Mouse (Mus musculus) kidney, embryonic 15.5 days (tissue): ENCODE results near the gene Brsk1. TPM values are rescaled to one million over a fixed set of nuclear protein-coding genes. Genes with fewer than 3 reads are reported as not detected.
A peak's percentile ranks its signal among the peaks of the same experiment; 100 is the strongest.

Experiments used
- ATAC-seq: fragments of 200-750 bp; cut with Nextera tagmentation; replicated peaks from 2 replicates; pipeline ENCODE4 v1.8.0; 2017; ENCODE audit warnings: moderate TSS enrichment; ENCODE audit not compliant: low FRiP score
- H3K27ac ChIP-seq: fragments of 300-500 bp; sonication (generic); 2 replicates; pipeline ENCODE4 v1.5.1; 2015; ENCODE audit warnings: mild to moderate bottlenecking, inconsistent platforms
- H3K27me3 ChIP-seq: fragments of 300-500 bp; sonication (generic); 2 replicates; pipeline ENCODE4 v1.6.1; 2015; ENCODE audit warnings: inconsistent platforms
- H3K36me3 ChIP-seq: fragments of 300-500 bp; sonication (generic); 2 replicates; pipeline ENCODE4 v1.6.1; 2015; ENCODE audit warnings: inconsistent platforms
- H3K4me1 ChIP-seq: fragments of 300-500 bp; sonication (generic); 2 replicates; pipeline ENCODE4 v1.6.1; 2015; ENCODE audit warnings: inconsistent platforms
- H3K4me2 ChIP-seq: fragments of 300-500 bp; sonication (generic); 2 replicates; pipeline ENCODE4 v1.6.1; 2015; ENCODE audit warnings: moderate library complexity, mild to moderate bottlenecking, inconsistent platforms
- H3K4me3 ChIP-seq: fragments of 300-500 bp; sonication (generic); replicated peaks from 2 replicates; pipeline ENCODE4 v1.5.1; 2015; ENCODE audit warnings: mild to moderate bottlenecking, inconsistent platforms
- H3K9ac ChIP-seq: fragments of 300-500 bp; sonication (generic); 2 replicates; pipeline ENCODE4 v1.6.1; 2015; ENCODE audit warnings: mild to moderate bottlenecking, inconsistent platforms
- H3K9me3 ChIP-seq: fragments of 300-500 bp; sonication (generic); replicated peaks from 2 replicates; pipeline ENCODE4 v1.6.1; 2016; ENCODE audit warnings: inconsistent platforms
- WGBS: fragments of 180-500 bp; shearing (Covaris S2); methylation state at CpG from one replicate; pipeline ENCODE4 v1.1.7; 2015; ENCODE audit warnings: mixed read lengths; 5-methylcytosine and 5-hydroxymethylcytosine counted together
- polyA plus RNA-seq: library from polyadenylated mRNA; unstranded; fragments of >200 nt; fragmentation: Nextera tagmentation; extraction: Ambion mirVana; gene quantifications from 2 replicates; pipeline ENCODE4 v1.2.1, GENCODE M21; 2015

The Brsk1 gene
- polyA plus RNA-seq, 1 experiment from 2014 or later: 1.6 TPM

DNA sequence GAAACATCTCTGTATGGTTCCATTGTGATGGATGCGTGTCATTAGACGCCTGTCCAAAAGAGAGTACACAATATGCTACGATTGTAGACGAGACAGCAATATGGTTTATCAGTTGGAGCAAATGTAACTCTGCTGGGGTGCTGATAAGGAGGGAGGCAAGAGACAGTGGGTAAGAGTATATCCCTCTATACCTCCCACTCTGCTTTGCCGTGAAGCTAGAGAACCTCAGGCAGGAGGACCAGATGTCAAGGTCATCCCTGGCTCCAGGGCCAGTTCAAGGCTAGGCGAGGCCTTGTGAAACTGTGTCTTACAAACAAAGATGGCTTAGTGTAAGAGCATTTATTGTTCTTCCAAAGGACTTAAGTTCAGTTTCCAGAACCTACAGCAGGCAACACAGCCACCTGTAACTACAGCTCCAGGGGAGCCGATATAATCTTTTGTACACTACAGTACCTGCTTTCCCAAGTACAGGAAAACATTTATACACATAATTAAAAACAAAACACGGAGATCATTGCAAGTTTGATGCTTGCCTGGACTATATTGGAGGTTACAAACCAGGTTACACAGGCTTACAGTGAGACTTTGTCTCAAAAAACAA, 19.6 kb upstream of the Brsk1 start:
- H3K27me3 ChIP-seq: no peaks in the 10 kb centered on the region
- peaks cover 88% of the 10 kb centered on the region for H3K36me3 ChIP-seq
- H3K4me2 ChIP-seq: no peak overlapping the region
- 91% methylated on average over 8 of the region's 8 CpGs for WGBS
- H3K9ac ChIP-seq: no peak overlapping the region
- H3K27ac ChIP-seq: no peak overlapping the region
- peak; percentile 60; the same call in 1 of the 2 replicates for ATAC-seq
- H3K4me3 ChIP-seq: no peak overlapping the region
- no peaks in the 10 kb centered on the region for H3K4me1 ChIP-seq
- no peaks in the 10 kb centered on the region for H3K9me3 ChIP-seq

GRCm38 (mm10) chr7:4671956-4672355, 18.4 kb upstream of the Brsk1 start:
- no peaks in the 10 kb centered on the region for H3K4me1 ChIP-seq
- H3K9ac ChIP-seq: no peak overlapping the region
- peaks cover 85% of the 10 kb centered on the region for H3K36me3 ChIP-seq
- no peaks in the 10 kb centered on the region for H3K9me3 ChIP-seq
- 56% methylated on average over 4 of the region's 4 CpGs for WGBS
- H3K4me2 ChIP-seq: no peak overlapping the region
- ATAC-seq: peak; percentile 69; the same call in 1 of the 2 replicates
- no peak overlapping the region for H3K4me3 ChIP-seq
- peak overlapping the region; percentile 15; the same call in 1 of the 2 replicates for H3K27ac ChIP-seq
- no peaks in the 10 kb centered on the region for H3K27me3 ChIP-seq

- H3K9me3 ChIP-seq: no peaks in the 10 kb centered on the region
- no peak overlapping the region for H3K9ac ChIP-seq
- WGBS: 91% methylated on average over 12 of the region's 12 CpGs
- no peaks in the 10 kb centered on the region for H3K4me1 ChIP-seq
- no peak overlapping the region for H3K4me3 ChIP-seq
- H3K4me2 ChIP-seq: no peak overlapping the region
- H3K36me3 ChIP-seq: peaks cover 82% of the 10 kb centered on the region
- no peak overlapping the region for H3K27ac ChIP-seq
- ATAC-seq: no peak
- H3K27me3 ChIP-seq: no peaks in the 10 kb centered on the region
These were observed 16.2 kb upstream of the Brsk1 start for GRCm38 (mm10) chr7:4674114-4674731.

DNA sequence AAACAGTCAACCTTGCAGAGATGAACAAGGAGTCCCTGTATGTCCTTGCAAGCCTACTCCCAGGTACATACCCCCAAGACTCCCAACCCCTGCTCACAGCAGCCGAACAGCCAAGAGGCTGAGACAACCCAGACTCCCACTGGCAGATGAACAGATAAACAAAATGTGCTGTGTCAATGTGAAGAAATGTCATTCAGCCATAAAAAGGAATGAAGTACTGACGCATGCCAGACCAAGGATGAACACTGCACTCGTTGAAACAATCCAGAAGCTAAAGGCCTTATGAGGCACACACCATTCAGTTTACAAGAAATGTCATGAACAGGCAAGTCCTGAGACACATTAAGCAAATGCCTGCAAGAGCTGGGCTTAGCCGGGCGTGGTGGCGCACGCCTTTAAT, 15.2 kb upstream of the Brsk1 start:
- ATAC-seq: no peak
- H3K36me3 ChIP-seq: peaks cover 85% of the 10 kb centered on the region
- WGBS: 85% methylated on average over 7 of the region's 7 CpGs
- H3K9me3 ChIP-seq: no peaks in the 10 kb centered on the region
- H3K4me3 ChIP-seq: no peak overlapping the region
- no peaks in the 10 kb centered on the region for H3K27me3 ChIP-seq
- no peak overlapping the region for H3K4me2 ChIP-seq
- H3K4me1 ChIP-seq: no peaks in the 10 kb centered on the region
- H3K9ac ChIP-seq: no peak overlapping the region
- H3K27ac ChIP-seq: no peak overlapping the region

DNA sequence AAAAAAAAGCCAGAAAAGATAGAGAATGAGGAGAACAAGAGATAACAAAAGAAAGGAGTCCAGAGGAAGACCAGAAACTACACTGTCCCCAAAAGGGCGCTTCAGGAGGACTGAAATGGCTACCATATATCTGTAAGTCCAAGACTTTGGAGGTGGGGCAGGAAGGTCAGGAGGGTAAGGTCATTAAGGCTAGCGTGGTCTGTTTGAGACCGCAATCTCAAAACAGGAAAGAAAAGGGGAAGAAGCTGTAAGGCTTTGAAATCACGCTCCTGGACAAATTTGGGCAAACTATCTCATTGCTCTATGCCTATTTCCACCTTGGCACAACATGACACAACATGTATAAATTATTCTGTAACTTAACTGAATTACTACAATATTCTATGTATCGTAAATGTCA, 7.1 kb upstream of the Brsk1 start:
- ATAC-seq: no peak
- no peak overlapping the region for H3K27ac ChIP-seq
- WGBS: 81% methylated on average over 5 of the region's 5 CpGs

DNA sequence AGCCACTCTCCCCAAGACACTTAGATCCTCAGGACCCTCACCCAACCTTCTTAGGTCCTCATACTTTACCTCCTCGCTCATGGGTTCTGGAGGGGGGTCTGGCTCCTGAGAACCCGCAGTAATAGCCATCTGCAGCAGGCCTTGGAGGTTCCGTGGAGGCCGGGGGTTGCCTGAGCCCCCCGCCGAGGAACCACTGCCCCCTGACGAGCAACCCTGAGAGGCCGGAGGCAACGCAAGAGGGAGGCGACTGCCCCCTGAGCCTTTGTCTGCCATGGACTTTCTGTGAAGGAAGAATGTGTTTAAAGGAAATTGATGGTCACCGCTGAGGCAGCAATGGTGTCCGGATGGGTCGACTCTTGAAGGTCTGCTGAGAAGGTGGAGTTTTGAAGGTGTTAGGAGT, 6.2 kb upstream of the Brsk1 start:
- Histone ChIP-seq H3K9me3 (no peaks in the 10 kb centered on the region), H3K9ac (peak overlapping the region; percentile 59), H3K4me1 (peaks cover 12% of the 10 kb centered on the region), H3K27ac (peak overlapping the region; percentile 81), H3K27me3 (no peaks in the 10 kb centered on the region), H3K4me2 (peak overlapping the region; percentile 94), H3K36me3 (peaks cover 34% of the 10 kb centered on the region), H3K4me3 (peak overlapping the region; percentile 89)
- 2% methylated on average over 13 of the region's 13 CpGs for WGBS
- no peak for ATAC-seq

More for the DNA sequence above, 7.1 kb upstream of the Brsk1 start:
- Histone ChIP-seq H3K27me3 (no peaks in the 10 kb centered on the region), H3K9ac (no peak overlapping the region), H3K4me2 (no peak overlapping the region), H3K4me3 (no peak overlapping the region), H3K36me3 (peaks cover 39% of the 10 kb centered on the region), H3K4me1 (peaks cover 12% of the 10 kb centered on the region), H3K9me3 (no peaks in the 10 kb centered on the region)

- Histone ChIP-seq H3K4me2 (peak within 1 kb of the TSS; percentile 94), H3K27ac (peak within 1 kb of the TSS; percentile 81), H3K9me3 (no peaks in the 10 kb centered on the region), H3K4me3 (peak within 1 kb of the TSS; percentile 89), H3K9ac (peak within 1 kb of the TSS; percentile 59), H3K27me3 (no peaks in the 10 kb centered on the region), H3K36me3 (peaks cover 28% of the 10 kb centered on the region), H3K4me1 (peaks cover 12% of the 10 kb centered on the region)
- under 1% methylated on average over 32 of the region's 32 CpGs for WGBS
- peak; percentile 98 for ATAC-seq
These were observed 5.6 kb upstream of the Brsk1 start, which contains the start of gene Hspbp1 for GRCm38 (mm10) chr7:4684632-4685417. Gene Hspbp1, minus strand, starts transcription at chr7:4685068.

- Histone ChIP-seq H3K9me3 (no peaks in the 10 kb centered on the region), H3K36me3 (peaks cover 31% of the 10 kb centered on the region), H3K27ac (peak overlapping the region; percentile 83), H3K9ac (peak overlapping the region; percentile 98), H3K4me1 (peaks cover 15% of the 10 kb centered on the region), H3K27me3 (no peaks in the 10 kb centered on the region), H3K4me2 (peak overlapping the region; percentile 94), H3K4me3 (peak overlapping the region; percentile 78)
- ATAC-seq: peak; percentile 76
- WGBS: 5% methylated on average over 18 of the region's 35 CpGs
These were observed 698 bp downstream of the Brsk1 start for GRCm38 (mm10) chr7:4690951-4691653.

GRCm38 (mm10) chr7:4693004-4693403, 2.6 kb downstream of the Brsk1 start:
- WGBS: 85% methylated on average over 6 of the region's 6 CpGs
- no peak overlapping the region for H3K27ac ChIP-seq
- H3K4me3 ChIP-seq: no peak overlapping the region
- no peak overlapping the region for H3K9ac ChIP-seq
- peaks cover 48% of the 10 kb centered on the region for H3K36me3 ChIP-seq
- peaks cover 15% of the 10 kb centered on the region for H3K4me1 ChIP-seq
- no peak for ATAC-seq
- no peaks in the 10 kb centered on the region for H3K27me3 ChIP-seq
- H3K9me3 ChIP-seq: no peaks in the 10 kb centered on the region
- no peak overlapping the region for H3K4me2 ChIP-seq

- peaks cover 77% of the 10 kb centered on the region for H3K36me3 ChIP-seq
- no peak overlapping the region for H3K9ac ChIP-seq
- H3K27me3 ChIP-seq: no peaks in the 10 kb centered on the region
- H3K4me3 ChIP-seq: no peak overlapping the region
- no peak overlapping the region for H3K4me2 ChIP-seq
- WGBS: 45% methylated on average over 8 of the region's 8 CpGs
- peak; percentile 59; the same call in 1 of the 2 replicates for ATAC-seq
- no peak overlapping the region for H3K27ac ChIP-seq
- no peaks in the 10 kb centered on the region for H3K4me1 ChIP-seq
- H3K9me3 ChIP-seq: no peaks in the 10 kb centered on the region
These were observed 11.9 kb downstream of the Brsk1 start for GRCm38 (mm10) chr7:4702334-4702733.

DNA sequence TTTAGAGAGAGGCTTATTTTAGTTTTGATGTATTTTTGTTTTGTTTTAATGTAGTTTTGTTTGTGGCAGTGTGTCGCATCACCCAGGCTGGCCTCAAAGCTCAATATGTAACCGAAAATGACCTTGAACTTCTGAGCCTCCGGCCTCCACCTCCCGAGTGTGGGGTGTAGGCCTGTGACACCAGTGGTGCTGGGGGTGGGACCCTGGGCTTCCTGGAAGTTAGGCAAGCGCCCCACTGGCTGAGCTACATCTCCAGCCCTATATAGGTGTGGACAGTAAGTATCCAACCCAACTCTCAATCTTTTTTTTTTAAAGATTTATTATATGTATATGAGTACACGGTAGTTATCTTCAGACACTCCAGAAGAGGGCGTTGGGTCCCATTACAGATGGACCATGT, 12.8 kb downstream of the Brsk1 start:
- H3K27me3 ChIP-seq: no peaks in the 10 kb centered on the region
- no peak overlapping the region for H3K4me3 ChIP-seq
- no peak for ATAC-seq
- H3K4me1 ChIP-seq: no peaks in the 10 kb centered on the region
- H3K9me3 ChIP-seq: no peaks in the 10 kb centered on the region
- H3K36me3 ChIP-seq: peaks cover 78% of the 10 kb centered on the region
- 92% methylated on average over 7 of the region's 7 CpGs for WGBS
- H3K27ac ChIP-seq: no peak overlapping the region
- no peak overlapping the region for H3K9ac ChIP-seq
- H3K4me2 ChIP-seq: no peak overlapping the region
